Mouse (Mus musculus): Measurements from ENCODE around the gene Dars2. TPM values are rescaled to one million over a fixed set of nuclear protein-coding genes. Genes with fewer than 3 reads are reported as not detected.
"Not testable (repeated sequence)": the region's sequence is repeated elsewhere in the genome, so short reads cannot be mapped to it uniquely, and the experiment has no call there.

The Dars2 gene
- polyA plus RNA-seq, 1 experiment from 2014 or later, result 26.1 TPM

- no peak overlapping the region for H3K27ac ChIP-seq (ENCODE audit: low read length)
- H3K9me3 ChIP-seq (ENCODE audit: control insufficient read depth, low read depth, low read length), result no peaks in the 10 kb centered on the region
- H3K36me3 ChIP-seq (ENCODE audit: control insufficient read depth, insufficient read depth, low read length), result peaks cover 29% of the 10 kb centered on the region
- peaks cover under 1% of the 10 kb centered on the region; the same call in 1 of the 2 replicates for H3K4me1 ChIP-seq (ENCODE audit: control insufficient read depth, insufficient read depth, low read length)
- H3K4me3 ChIP-seq (ENCODE audit: low read depth, low read length), result no peak overlapping the region
- no peak for ATAC-seq (ENCODE audit: insufficient number of reproducible peaks, insufficient read depth, low FRiP score, low read depth)
- no peak overlapping the region for H3K9ac ChIP-seq (replicated peaks; ENCODE audit: low read depth, low read length)
- H3K4me2 ChIP-seq (replicated peaks; ENCODE audit: low read depth, low read length), result no peak overlapping the region
- 86% methylated on average over 7 of the region's 7 CpGs for WGBS
- H3K27me3 ChIP-seq (ENCODE audit: control insufficient read depth, insufficient read depth, low read length), result no peaks in the 10 kb centered on the region
These were observed 38.1 kb downstream of the Dars2 start for GRCm38 (mm10) chr1:161032345-161032744.

DNA sequence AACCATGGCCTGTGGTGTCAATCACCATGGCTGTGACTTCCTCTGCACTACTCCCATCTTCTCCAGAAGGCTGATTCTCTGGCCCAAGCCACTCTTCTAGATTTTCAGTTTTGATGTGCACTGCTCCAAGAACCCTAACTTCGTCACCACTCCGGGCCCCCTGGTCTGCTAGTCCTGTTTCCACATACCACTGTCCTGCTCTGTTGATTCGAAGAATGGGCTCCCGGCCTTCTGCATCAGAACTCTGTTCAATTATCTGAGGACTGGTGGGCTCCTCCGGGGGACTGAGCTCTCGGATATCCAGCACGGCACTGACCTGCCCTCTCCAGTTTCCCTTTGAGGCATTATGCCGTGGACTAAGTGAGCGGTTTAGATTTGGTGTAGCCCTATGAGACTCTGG, 38.6 kb downstream of the Dars2 start:
- Histone ChIP-seq H3K4me3 (ENCODE audit: low read depth, low read length) (no peak overlapping the region), H3K4me1 (ENCODE audit: control insufficient read depth, insufficient read depth, low read length) (no peaks in the 10 kb centered on the region), H3K27ac (ENCODE audit: low read length) (no peak overlapping the region), H3K9me3 (ENCODE audit: control insufficient read depth, low read depth, low read length) (no peaks in the 10 kb centered on the region), H3K27me3 (ENCODE audit: control insufficient read depth, insufficient read depth, low read length) (no peaks in the 10 kb centered on the region), H3K36me3 (ENCODE audit: control insufficient read depth, insufficient read depth, low read length) (peaks cover 30% of the 10 kb centered on the region), H3K9ac (replicated peaks; ENCODE audit: low read depth, low read length) (no peak overlapping the region), H3K4me2 (replicated peaks; ENCODE audit: low read depth, low read length) (no peak overlapping the region)
- 91% methylated on average over 9 of the region's 9 CpGs for WGBS
- ATAC-seq (ENCODE audit: insufficient number of reproducible peaks, insufficient read depth, low FRiP score, low read depth), result no peak

GRCm38 (mm10) chr1:161030058-161030457, 40.4 kb downstream of the Dars2 start:
- WGBS, result 93% methylated on average over 3 of the region's 3 CpGs
- Histone ChIP-seq H3K9ac (replicated peaks; ENCODE audit: low read depth, low read length) (no peak overlapping the region), H3K9me3 (ENCODE audit: control insufficient read depth, low read depth, low read length) (no peaks in the 10 kb centered on the region), H3K36me3 (ENCODE audit: control insufficient read depth, insufficient read depth, low read length) (peaks cover 31% of the 10 kb centered on the region), H3K4me2 (replicated peaks; ENCODE audit: low read depth, low read length) (no peak overlapping the region), H3K4me3 (ENCODE audit: low read depth, low read length) (no peak overlapping the region), H3K4me1 (ENCODE audit: control insufficient read depth, insufficient read depth, low read length) (peaks cover 2% of the 10 kb centered on the region; the same call in 1 of the 2 replicates), H3K27ac (ENCODE audit: low read length) (no peak overlapping the region), H3K27me3 (ENCODE audit: control insufficient read depth, insufficient read depth, low read length) (no peaks in the 10 kb centered on the region)
- no peak for ATAC-seq (ENCODE audit: insufficient number of reproducible peaks, insufficient read depth, low FRiP score, low read depth)

DNA sequence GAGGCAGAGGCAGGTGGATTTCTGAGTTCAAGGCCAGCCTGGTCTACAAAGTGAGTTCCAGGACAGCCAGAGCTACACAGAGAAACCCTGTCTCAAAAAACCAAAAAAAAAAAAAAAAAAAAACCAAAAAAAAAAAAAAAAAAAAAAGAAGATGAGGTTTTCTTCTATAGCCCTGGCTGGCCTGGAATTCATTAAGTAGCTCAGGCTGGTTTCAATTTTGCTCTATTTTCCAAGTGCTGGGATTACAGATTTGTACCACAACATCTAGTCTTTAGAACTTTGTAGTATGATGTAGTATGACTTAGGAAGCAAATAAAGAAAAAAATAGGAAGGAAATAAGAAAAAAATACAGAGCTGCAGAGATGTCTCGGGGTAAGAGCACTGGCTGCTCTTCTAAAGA, 42.0 kb downstream of the Dars2 start:
- H3K9me3 ChIP-seq (ENCODE audit: control insufficient read depth, low read depth, low read length); H3K9ac ChIP-seq (replicated peaks; ENCODE audit: low read depth, low read length); H3K4me3 ChIP-seq (ENCODE audit: low read depth, low read length); H3K27ac ChIP-seq (ENCODE audit: low read length); ATAC-seq (ENCODE audit: insufficient number of reproducible peaks, insufficient read depth, low FRiP score, low read depth); H3K4me1 ChIP-seq (ENCODE audit: control insufficient read depth, insufficient read depth, low read length); H3K4me2 ChIP-seq (replicated peaks; ENCODE audit: low read depth, low read length); H3K27me3 ChIP-seq (ENCODE audit: control insufficient read depth, insufficient read depth, low read length): not testable (repeated sequence)
- 97% methylated on average over 1 of the region's 1 CpGs for WGBS
- H3K36me3 ChIP-seq (ENCODE audit: control insufficient read depth, insufficient read depth, low read length), result peaks cover 31% of the 10 kb centered on the region

DNA sequence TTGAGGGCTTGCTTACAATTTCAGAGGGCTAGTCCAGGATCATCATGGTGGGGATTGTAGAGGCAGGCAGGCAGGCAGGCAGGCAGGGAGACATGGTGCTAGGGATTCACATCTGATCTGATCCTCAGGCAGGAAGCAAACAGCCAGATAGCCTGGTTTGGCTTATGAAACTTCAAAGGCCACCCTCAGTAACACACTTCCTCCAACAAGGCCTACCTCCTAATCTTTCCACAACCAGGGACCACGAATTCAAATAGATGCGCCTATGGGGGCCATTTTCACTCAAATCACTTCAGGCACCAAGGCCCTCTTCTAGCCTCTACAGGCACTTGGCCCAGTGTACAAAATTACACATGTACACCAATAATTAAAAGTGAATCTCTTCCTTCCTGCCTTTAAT, 43.3 kb downstream of the Dars2 start:
- Histone ChIP-seq H3K4me1 (ENCODE audit: control insufficient read depth, insufficient read depth, low read length) (peaks cover 2% of the 10 kb centered on the region; the same call in 1 of the 2 replicates), H3K4me3 (ENCODE audit: low read depth, low read length) (no peak overlapping the region), H3K9me3 (ENCODE audit: control insufficient read depth, low read depth, low read length) (no peaks in the 10 kb centered on the region), H3K36me3 (ENCODE audit: control insufficient read depth, insufficient read depth, low read length) (peaks cover 30% of the 10 kb centered on the region), H3K4me2 (replicated peaks; ENCODE audit: low read depth, low read length) (no peak overlapping the region), H3K27ac (ENCODE audit: low read length) (no peak overlapping the region), H3K27me3 (ENCODE audit: control insufficient read depth, insufficient read depth, low read length) (no peaks in the 10 kb centered on the region), H3K9ac (replicated peaks; ENCODE audit: low read depth, low read length) (no peak overlapping the region)
- WGBS, result 78% methylated on average over 2 of the region's 2 CpGs
- ATAC-seq (ENCODE audit: insufficient number of reproducible peaks, insufficient read depth, low FRiP score, low read depth), result no peak

GRCm38 (mm10) chr1:161025410-161026210, 44.8 kb downstream of the Dars2 start:
- Histone ChIP-seq H3K9ac (replicated peaks; ENCODE audit: low read depth, low read length) (no peak overlapping the region), H3K4me1 (ENCODE audit: control insufficient read depth, insufficient read depth, low read length) (peaks cover 2% of the 10 kb centered on the region; the same call in 1 of the 2 replicates), H3K27ac (ENCODE audit: low read length) (no peak overlapping the region), H3K27me3 (ENCODE audit: control insufficient read depth, insufficient read depth, low read length) (no peaks in the 10 kb centered on the region), H3K9me3 (ENCODE audit: control insufficient read depth, low read depth, low read length) (no peaks in the 10 kb centered on the region), H3K4me3 (ENCODE audit: low read depth, low read length) (no peak overlapping the region), H3K36me3 (ENCODE audit: control insufficient read depth, insufficient read depth, low read length) (peaks cover 15% of the 10 kb centered on the region; the same call in 1 of the 2 replicates), H3K4me2 (replicated peaks; ENCODE audit: low read depth, low read length) (no peak overlapping the region)
- ATAC-seq (ENCODE audit: insufficient number of reproducible peaks, insufficient read depth, low FRiP score, low read depth), result no peak
- 73% methylated on average over 5 of the region's 5 CpGs for WGBS

DNA sequence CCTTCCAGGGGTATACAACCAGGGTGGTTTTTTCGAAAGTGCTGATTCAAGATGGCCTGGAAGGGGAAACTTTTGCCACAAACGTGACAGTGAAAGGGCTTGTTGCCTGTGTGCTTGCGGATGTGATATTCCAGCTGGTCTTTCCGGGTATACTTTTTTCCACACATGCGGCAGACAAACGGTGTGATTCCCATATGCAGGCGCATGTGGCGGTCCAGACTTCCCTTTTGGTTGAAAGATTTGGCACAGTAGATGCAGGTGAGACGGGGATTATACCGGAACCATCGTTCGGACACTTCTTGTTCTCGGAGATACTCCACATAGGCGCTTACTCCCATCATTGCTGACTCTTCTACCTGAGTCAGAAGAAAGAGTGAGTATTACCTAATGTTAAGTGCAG, 50.4 kb downstream of the Dars2 start:
- Histone ChIP-seq H3K4me3 (ENCODE audit: low read depth, low read length) (no peak overlapping the region), H3K36me3 (ENCODE audit: control insufficient read depth, insufficient read depth, low read length) (peaks cover 22% of the 10 kb centered on the region), H3K9ac (replicated peaks; ENCODE audit: low read depth, low read length) (no peak overlapping the region), H3K4me1 (ENCODE audit: control insufficient read depth, insufficient read depth, low read length) (no peaks in the 10 kb centered on the region), H3K9me3 (ENCODE audit: control insufficient read depth, low read depth, low read length) (no peaks in the 10 kb centered on the region), H3K4me2 (replicated peaks; ENCODE audit: low read depth, low read length) (no peak overlapping the region), H3K27ac (ENCODE audit: low read length) (no peak overlapping the region), H3K27me3 (ENCODE audit: control insufficient read depth, insufficient read depth, low read length) (no peaks in the 10 kb centered on the region)
- 93% methylated on average over 14 of the region's 14 CpGs for WGBS
- no peak for ATAC-seq (ENCODE audit: insufficient number of reproducible peaks, insufficient read depth, low FRiP score, low read depth)

DNA sequence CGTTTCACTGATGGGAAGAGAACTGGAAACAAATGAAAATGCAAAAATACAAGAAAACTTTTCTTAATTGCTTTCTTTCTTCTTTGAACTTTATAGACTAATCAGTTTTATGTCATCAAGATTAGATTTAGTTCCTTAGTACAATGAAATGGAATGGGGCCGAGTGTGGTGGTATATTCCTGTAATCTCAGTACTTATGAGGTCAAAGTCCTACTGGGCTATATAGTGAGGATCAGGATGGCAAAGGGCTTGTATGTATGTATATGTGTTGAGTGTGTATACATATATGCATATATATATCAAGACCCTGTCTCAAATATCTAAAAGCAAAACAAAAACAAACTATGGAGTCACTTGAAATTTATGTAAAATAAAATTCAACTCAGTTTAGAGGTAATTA, 54.1 kb downstream of the Dars2 start:
- WGBS, result 80% methylated on average over 2 of the region's 2 CpGs
- Histone ChIP-seq H3K9ac (replicated peaks; ENCODE audit: low read depth, low read length) (no peak overlapping the region), H3K27ac (ENCODE audit: low read length) (no peak overlapping the region), H3K4me3 (ENCODE audit: low read depth, low read length) (no peak overlapping the region), H3K9me3 (ENCODE audit: control insufficient read depth, low read depth, low read length) (no peaks in the 10 kb centered on the region), H3K4me1 (ENCODE audit: control insufficient read depth, insufficient read depth, low read length) (no peaks in the 10 kb centered on the region), H3K4me2 (replicated peaks; ENCODE audit: low read depth, low read length) (no peak overlapping the region), H3K36me3 (ENCODE audit: control insufficient read depth, insufficient read depth, low read length) (peaks cover 32% of the 10 kb centered on the region), H3K27me3 (ENCODE audit: control insufficient read depth, insufficient read depth, low read length) (no peaks in the 10 kb centered on the region)
- no peak for ATAC-seq (ENCODE audit: insufficient number of reproducible peaks, insufficient read depth, low FRiP score, low read depth)

GRCm38 (mm10) chr1:161010436-161010835, 60.0 kb downstream of the Dars2 start:
- Histone ChIP-seq H3K9me3 (ENCODE audit: control insufficient read depth, low read depth, low read length) (no peaks in the 10 kb centered on the region), H3K4me3 (ENCODE audit: low read depth, low read length) (no peak overlapping the region), H3K9ac (replicated peaks; ENCODE audit: low read depth, low read length) (no peak overlapping the region), H3K4me2 (replicated peaks; ENCODE audit: low read depth, low read length) (no peak overlapping the region), H3K4me1 (ENCODE audit: control insufficient read depth, insufficient read depth, low read length) (no peaks in the 10 kb centered on the region), H3K27me3 (ENCODE audit: control insufficient read depth, insufficient read depth, low read length) (no peaks in the 10 kb centered on the region), H3K36me3 (ENCODE audit: control insufficient read depth, insufficient read depth, low read length) (peaks cover 10% of the 10 kb centered on the region), H3K27ac (ENCODE audit: low read length) (no peak overlapping the region)
- WGBS, result 75% methylated on average over 4 of the region's 4 CpGs
- no peak for ATAC-seq (ENCODE audit: insufficient number of reproducible peaks, insufficient read depth, low FRiP score, low read depth)
